Mouse (Mus musculus) embryo, embryonic 10 days (tissue): ENCODE results near the gene Hirip3.

Experiments used
- DNase-seq: peaks from one replicate; pipeline ENCODE4 v3.0.0-alpha.2; 2015; ENCODE audit warnings: low spot score

Gene Hirip3

DNA sequence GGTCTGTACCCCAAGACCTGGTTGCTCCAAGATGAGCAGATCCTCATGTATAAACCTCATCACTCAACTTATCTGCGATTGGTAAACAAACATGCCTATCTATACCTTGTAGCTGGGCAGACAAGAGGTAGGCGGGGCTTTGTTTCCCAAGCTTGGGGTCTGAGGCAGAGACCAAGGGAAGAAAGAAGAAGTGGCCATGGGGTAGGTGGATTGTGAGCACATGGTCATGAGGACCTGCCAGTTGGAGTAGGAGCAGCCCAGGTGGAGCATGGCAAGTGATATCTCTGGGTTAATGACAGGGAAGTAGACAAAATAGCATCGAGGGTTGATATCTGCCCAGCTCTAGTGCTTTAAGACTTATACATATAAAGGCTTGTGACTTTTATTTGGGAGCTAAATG lies 53.1 kb downstream of the Hirip3 start:
- no peak for DNase-seq
